Mouse (Mus musculus) CD8-positive naive resting alpha-beta T cell, adult 2 months (primary cell): Measurements from ENCODE around the gene Rgcc.
A peak's percentile ranks its signal among the peaks of the same experiment; 100 is the strongest.

Experiments
- DNase-seq, 2 experiments: peaks; one replicate each; pipeline ENCODE4 v3.0.0; 2022; ENCODE audit warnings: low read depth in 2 of 2, low spot score in 2 of 2

The Rgcc gene

DNA sequence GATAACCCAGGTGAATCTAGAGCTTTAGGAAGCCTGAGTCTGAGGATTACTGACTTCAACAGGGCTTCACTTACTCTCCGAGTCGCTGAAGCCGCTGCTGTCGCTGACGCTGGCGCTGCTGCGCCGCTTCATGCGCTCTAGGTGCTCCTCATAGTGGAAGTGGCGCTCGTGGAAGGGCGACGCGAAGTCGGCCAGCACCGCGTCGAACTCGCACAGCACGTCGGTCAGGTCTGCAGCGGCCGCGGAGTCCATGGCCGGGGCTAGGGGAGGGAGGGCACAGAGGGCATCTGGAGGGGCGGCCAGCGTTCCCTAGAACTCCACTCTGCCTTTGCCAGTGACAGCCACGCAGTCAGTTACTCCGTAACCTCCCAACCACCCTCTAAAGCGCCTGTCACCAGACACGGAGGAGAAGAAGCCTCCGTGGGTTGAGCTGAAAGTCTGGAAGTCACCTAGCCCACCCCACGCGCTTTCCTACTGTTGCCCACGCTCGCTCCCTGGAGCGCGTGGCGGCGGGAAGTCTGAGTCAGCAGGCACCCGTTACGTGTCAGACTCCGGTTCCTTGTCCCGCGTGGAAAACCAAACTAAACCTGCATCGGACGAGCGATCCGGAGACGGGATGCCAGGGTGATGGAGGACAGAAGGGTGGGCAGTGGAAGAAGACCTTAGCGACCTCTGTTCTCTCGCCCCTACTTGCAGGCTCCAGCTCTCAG, 649 bp downstream of the Rgcc start:
- DNase-seq = no peak

DNA sequence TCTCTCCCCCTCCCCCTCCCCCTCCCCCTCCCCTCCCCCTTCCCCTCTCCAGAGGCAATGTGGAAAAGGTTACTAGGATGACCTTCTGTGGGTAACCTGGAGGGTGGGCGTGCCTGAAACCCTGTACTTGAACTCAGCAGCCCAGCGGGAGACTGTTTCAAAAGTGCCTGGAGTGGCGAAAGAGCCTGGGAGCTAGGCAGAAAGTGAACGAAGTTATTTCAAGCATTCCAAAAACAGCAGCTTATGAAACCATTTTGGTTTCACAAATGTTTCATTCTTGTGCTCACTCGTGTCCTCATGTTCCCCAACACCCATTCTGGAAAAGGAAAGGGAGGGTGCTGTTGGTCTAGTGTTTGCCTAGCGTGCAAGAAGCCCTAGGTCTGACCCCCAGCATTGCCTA, 1.6 kb downstream of the Rgcc start:
- DNase-seq = no peak

DNA sequence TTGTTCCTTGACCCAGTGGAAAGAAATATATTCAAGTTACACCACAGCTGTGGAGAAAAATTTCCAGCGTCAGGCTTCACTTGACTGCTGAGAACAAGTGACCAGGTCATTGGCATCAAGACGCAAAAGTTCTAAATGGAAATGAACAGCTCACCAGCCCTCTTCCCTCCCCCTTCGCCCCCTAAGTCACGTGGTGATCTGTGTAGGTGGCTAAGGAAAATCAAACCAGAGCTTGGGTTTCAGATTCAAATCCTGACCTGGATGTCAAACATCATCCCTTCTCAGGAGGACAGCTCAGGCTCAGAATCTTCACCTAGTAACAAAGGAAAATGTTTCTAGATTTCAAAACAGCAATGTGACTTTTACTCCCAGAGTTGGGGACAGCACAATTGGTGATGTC, 2.2 kb downstream of the Rgcc start:
- DNase-seq = no peak

DNA sequence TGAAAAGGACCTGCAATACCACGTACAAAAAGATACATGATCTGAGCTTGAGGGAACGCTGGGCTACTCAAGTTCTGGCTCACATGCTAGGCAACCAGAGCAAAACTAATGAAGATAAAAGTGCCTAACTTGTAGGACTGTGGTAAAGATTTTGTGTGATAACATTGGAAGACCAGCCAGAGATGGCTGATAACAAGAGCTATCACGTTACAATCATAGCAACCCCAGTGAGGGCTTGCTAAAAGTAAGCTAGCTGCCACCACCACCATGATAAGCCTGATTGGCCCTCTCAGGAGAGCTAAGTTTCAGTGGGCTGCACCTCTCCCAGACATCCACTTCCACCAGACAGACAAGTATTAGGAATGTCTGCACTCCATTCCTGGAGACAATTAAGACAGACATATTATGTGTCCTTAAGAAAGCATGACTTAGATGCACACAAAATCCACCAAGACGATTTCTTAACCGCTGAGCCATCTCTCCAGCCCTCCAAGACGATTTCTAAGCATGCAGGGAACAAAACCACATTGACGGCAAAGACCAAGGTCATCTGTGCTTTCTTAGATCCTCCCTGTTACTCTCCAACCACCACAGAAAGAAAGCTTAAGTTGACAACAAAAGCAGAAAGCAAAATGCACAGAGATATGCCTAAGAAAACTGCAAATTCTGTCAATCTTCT, 3.0 kb downstream of the Rgcc start:
- no peak for DNase-seq

DNA sequence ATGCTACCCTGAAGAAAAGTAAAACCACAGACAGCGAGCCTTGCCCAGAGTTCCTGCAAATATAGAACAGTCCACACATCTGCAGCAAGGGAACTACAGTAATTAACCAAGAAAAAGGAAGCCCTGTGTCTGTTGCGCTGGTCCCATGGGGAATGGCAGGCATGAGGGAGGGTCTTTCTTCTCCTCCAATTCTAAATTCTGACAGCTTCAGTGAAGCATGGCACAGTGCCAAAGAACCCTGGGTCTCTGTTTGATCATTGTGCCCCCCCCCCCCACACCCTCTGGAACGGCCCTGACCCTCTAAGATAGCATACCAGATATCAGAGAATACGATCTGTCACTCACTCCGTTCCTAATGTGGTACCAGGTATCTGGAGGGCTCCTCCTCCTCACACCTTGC, 4.6 kb downstream of the Rgcc start:
- DNase-seq = no peak

DNA sequence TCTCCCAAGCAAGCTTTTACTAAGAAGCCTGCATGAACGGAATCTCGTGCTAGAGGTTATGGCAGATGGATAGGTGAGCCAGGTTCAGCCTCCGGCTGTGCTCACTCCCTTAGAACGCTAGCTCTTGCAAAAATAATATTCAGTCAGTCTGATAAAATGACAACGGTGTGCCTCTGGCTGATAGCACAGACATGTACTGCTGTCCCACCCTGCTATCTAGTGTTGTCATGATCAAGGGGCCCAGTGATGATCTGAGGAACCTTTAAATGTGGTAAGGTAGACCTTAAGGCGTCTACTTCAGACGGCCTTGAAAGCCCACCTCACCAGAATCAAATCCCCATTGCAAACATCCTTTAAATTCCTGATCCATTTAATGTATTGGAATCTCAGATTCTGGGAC, 5.2 kb downstream of the Rgcc start:
- no peak for DNase-seq

DNA sequence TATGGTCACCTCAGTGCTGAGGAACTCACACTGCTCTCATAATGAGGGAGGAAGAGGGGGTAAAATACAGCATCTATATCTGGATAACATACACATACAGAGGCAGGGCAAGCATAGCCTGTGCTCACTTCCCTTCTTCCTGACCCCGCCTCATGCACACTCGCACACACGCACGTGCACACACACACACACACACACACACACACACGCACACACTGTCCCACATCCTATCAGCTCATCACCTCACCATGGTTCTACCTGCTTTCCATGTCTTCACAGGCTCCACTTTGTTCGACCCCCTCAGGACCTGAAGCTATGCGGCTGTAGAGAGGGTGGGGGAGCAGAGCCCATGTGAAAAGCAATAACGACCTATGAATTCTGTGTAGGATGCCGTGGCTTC, 5.9 kb downstream of the Rgcc start:
- DNase-seq = no peak

DNA sequence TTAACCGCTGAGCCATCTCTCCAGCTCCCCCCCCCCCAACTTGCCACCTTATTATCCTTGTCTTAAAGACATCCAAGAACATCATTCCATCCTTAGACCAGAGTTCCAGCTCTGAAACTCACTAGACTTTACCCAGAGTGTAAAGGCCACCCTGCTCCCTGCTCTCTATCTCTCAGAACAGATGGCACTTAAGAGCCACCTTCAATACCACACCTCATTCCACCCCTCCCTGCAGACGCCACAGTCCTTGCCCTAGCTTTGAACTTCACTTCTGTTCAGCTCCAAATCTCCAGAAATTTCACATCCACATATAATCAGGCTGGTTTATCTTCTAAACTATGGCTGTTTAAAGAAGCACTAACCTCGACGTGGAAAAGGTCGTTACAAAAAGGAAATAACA, 6.5 kb downstream of the Rgcc start:
- no peak for DNase-seq

DNA sequence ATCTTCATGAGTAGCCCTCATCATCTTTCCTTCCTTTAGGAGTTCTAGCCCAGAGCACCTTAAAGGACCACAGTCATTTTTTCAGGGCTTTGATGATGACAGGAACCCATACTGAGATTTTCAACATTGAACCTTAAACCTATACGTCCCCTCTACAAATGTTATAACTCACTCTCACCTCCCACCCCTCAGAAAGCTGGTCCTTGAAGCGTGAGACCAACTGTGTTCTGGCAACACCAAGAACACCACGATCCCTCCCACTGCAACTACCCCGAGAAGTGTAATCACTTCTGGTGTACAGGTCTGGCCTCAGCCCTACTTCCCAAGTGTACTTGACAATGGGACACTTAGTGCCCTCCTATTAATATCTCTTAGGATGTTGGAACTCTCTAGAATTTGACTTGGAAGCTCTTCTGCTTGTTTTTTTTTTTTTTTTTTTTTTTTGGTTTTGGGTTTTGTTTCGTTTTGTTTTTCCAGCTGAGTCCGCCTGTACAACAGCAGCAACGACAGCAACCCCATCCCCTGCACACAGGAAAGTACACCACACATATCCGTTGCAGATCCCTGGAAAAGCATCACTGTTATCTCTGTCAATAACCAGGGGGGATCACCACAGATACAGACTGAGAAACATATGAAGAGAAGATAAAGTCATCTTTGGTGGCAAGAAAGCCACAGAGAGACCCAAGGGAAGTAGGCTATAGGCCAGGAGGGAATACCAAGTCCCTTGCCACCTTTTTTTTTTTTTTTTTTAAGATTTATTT, 7.2 kb downstream of the Rgcc start:
- no peak for DNase-seq

DNA sequence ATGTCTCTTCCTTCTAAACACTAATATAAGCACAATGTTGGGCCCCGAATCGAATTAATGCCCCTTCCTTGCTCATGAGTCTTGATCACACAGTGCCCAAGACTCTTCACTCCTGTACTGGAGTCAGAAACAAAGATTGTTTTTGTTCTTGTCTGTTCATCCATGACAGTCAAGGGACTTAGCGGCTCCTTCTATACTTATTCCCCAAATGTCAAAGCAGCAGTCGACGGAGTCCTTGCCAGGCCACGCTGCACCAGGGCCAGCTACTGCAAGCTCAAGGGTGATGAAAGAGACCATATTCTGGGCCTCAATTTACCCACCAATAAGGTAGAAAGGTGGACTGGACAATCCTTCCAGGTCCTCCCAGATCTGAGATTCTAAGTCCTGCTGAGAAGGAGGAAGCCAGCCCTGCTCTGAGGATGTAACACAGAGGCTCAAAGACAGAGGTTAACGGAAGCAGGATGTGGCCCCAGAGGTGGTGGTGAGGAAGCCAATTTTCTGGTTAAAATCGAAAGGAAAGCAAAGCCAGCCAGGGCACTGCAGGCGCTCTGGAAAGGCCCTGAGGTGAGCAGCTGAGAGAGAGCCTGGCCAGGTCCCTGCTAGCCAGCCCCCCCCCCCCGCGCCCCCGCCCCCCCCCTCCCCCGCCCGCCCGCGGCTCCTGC, 8.2 kb downstream of the Rgcc start:
- peak; percentile 76 to 78 for DNase-seq

DNA sequence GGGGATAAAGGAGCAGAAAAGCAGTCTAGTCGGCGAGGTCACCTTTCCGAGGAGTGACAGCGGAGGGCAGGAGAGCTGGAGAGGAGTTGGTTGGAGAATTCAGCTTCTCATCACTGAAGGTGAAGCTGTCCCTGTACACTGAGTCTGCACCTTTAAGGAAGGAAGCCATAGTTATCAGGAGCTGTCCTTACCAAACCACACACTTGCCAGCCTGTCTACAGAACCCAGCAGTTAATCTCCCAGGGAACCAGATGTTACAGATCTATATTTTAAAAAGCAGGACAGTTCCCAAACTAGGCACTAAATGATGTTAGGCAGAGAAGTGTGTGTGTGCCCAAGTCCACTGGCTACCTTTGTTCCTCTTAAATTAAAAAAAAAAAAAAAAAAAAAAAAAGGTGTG, 9.8 kb downstream of the Rgcc start:
- DNase-seq = no peak

DNA sequence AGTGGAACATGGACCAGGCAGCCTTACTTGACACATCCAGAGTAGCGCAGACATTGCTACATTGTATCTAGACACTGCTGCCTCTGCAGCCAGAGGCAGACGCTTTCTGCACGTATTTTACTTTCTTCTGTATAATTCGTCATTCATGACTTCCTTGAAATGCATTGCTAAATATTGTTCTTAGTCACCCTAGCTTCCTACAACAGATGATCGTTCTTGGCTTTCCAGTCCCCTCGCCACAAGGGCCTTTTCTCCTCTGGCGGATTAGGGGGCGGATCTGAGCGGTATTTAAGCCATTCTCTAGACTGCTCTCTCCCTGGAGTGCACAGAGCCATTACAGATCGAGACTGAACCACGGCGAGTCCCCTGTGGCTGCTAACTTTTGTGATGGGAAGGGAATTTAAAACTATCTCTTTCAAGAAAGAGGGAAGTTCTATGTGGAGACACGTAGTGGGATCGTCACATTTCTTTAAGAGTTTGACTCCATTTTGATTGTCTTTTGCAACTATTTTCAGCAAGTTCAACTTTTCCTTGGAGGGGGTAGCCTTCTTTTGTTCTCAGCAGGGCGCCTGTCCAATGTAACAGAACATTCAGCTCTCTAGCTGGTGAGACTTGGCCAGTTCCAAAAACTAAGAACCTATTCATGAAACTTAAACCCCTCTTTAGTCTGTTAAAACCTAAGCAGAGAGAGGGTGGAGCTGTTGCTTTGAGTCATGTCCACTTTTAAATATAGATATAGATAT, 10.6 kb downstream of the Rgcc start:
- no peak for DNase-seq

DNA sequence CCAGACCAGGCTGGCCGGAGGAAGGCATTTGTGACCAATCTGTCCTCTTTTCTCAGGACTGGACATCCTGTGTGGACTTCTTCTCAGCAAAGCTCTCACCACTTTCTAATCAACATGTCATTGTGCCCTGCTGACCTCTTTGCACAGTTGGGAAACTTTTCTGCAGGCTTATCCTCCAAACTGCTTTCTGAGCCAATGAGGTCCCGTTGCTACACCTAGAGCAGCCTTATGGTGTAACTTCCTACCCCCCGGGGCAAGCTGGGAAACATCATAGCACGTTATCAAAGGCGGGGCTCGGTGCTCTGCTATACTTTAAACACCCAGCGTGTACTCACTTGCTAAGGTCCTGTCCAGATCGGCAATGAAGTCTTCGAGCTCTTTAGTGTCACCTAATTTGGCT, 11.5 kb downstream of the Rgcc start:
- DNase-seq = no peak

DNA sequence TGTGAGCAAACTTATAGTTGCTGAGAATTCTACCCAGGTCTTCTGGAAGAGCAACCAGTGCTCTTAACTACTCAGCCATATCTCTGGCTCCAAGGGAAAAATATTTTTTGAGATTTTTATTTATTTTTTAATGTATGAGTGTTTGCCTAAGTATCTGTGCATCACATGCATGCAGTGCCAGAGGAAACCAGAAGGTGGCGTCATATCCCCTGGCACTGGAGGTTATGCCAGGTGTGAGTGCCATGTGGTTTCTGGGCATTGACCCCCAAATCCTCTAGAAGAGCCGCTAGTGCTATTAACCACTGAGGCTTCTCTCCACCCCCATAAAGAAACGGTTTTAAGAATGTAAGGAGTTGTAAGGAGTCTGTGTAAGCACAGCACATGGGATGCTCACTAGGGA, 13.2 kb downstream of the Rgcc start:
- DNase-seq = peak; percentile 65 to 70

DNA sequence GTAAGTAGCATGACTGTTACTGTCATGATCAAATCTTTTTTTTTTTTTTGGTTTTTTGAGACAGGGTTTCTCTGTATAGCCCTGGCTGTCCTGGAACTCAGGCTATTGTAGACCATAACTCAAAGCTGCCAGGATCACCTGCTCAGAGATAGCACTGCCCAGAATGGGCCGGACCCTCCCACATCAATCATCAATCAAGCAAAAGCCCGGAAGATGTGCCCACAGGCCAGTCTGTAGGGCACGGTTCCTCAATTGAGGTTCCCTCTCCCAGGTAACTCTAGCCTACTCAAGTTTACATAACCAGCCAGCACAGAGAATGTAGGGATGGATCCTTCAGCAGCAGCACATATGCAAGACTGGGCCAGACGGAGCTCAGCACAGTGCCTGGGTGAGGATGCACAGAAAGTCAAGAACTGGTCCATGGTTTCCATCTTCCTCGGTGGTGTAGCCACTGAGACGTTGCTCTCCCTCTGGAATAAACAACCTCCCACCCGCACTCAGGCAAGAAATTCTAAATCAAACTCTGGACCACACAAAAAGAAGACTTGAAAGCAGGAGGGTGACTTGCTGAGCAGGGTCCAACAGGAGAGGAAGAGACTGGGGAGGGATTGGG, 14.1 kb downstream of the Rgcc start:
- DNase-seq = no peak

DNA sequence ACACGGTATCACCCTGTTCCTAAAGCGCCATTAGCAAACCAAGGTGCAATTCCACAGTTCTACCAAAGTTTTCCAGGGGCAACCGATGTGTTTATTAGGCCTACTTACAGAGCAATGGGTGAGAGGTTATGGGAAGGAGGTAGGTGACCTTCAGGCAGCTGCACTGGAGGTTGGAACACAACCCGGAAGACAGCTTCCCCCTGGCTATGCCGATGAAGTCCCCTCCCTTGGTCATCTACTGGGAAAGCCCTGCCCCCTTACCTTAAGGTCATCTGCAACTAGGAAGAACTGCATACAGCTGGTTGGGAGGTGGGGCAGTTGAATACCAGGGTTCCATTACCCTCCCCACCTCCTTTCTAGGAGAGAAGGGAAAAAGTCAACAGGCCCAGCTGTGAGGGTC, 15.9 kb downstream of the Rgcc start:
- no peak for DNase-seq

DNA sequence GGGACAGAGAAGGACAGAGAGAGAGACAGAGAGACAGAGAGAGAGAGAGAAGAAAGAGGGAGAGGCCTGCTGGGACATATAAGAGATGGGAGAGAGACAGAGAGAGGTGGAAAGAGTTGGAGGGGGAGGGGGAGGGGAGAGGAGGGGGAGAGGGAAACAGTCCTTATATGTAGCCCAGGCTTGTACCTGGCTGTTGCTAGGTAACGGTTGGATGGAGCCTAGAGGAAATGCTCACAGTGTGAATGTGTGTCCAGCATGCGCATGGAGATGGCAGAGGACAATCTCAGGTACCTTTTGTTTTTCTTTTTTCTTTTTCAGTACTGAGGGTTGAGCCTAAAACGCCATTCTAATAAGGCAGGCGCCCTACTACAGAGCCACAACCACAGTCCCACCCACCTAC, 16.8 kb downstream of the Rgcc start:
- no peak for DNase-seq

DNA sequence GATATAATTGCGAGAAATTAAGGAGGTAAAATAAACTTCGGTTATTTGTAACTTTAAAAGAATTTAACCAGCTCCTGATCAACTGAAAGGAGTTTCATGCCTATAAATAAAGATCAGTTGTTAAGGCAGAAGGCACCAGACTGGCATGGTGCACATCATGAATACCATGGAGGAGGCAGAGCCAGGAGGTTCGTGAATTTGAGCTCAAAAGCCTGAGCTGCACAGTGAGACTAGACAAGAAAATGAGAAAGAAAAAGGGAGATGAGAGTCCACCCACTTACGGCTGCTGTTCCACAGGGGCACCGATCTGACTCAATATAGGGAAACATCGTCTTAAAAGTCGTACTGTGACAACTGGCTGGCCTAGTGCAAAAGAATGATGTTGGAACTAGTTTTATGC, 17.5 kb downstream of the Rgcc start:
- DNase-seq = no peak

DNA sequence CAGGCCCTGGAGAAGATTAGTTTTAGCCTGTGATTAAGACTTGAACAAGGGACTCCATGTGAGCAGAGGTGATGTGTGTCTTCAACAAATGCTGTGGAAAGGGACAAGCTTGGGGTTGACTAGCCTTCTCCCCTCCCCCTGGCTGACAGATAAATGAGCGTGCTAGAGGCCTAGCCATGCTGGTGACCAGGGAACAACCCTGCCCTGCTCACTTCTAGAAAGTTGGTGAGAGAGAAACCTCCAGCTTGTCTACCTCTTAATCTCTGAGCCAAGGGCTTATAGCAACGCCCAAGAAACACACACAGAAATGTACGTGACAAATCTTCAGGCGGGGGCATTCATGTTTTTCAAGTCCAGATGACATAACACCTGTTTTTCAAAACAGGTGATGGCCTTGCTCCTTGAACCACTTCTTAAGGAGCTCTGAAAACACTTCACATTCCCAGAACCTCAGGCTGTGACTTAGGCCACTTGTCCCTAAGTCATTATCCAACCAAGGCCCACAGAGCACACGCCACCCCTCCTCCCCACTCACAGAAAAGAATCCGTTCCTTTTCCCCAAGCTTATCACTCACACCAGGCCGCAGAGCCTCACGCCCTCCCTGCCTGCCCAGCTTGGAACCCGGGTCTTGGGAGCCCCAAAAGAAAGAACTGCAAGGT, 19.4 kb downstream of the Rgcc start:
- DNase-seq = no peak

DNA sequence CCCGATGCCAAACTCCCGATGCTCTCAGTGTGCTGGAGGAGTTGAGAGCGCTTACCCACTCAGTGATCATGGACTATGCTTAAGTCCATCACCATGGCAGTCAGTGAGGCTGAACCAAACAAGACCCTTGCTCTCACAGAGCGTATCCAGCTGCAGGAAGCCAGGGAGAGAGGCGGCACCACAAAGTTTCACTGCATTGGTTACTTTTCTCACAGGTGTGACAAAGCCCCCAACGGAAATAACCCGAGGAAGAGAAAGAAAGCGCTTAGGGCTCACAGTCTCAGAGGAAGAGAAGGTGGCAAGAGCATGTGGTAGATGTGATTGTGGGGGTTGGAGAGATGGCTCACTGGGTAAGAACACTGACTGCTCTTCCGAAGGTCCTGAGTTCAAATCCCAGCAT, 21.0 kb downstream of the Rgcc start:
- DNase-seq = peak in 1 of 2 experiments; percentile 54
